Mouse (Mus musculus) left cerebral cortex, postnatal 36 days (tissue): ENCODE results near the gene Fcor. TPM values are rescaled to one million over a fixed set of nuclear protein-coding genes. Genes with fewer than 3 reads are reported as not detected.

ENCODE experiments used
- DNase-seq, 2 experiments: peaks; one replicate each; pipeline ENCODE4 v3.0.0; 2021 to 2022; ENCODE audit warnings: low spot score in 2 of 2, mixed read lengths in 1 of 2
- intact Hi-C: fragments of 180-260 bp; cut with DNase I; formaldehyde crosslinking; loops from one replicate; pipeline ENCODE4 v1.15.1; 2025
- total RNA-seq, 2 experiments: library from RNA; stranded (reverse); gene quantifications; 2 replicates each; pipeline ENCODE4 v1.2.3; 2021

The Fcor gene
- 10 to 100 TPM; 11.3 to 12.0 TPM for total RNA-seq

DNA sequence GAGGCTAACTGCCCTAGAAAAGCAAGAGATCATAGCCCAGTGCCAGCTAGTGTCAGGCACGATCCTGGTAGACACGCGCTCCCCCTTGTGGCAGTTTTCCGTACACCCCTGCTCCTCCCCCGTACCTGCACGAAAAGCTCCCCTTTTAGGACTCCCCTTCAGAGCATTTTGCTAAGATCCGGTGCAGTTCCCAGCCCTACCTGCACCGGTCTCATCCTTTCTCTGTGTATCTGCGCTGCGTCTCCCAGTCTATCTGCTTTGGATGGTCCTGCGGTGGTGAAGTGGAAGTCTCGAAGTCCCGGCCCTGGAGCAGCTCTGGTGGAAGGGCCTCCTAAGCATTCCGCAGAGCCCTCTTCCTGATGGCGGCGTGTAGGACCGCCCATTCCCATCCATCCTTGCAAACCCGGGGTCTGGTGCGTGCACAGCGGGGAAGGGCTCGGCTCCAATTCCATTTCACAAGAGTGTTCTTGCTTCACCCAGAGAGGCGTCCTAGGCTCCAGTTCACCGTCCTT is at the start of gene Fcor:
Fcor (minus strand) TSS at position 383 of the 512 bp plus-strand sequence.
- peak; percentile 86 to 87 for DNase-seq
- intact Hi-C loops: loop anchor here (5.0 kb wide), 1 partner anchor 115 kb away; no protein-coding TSS in a partner anchor

- intact Hi-C loops: no loop called here
These were observed 48.9 kb upstream of the Fcor start for GRCm38 (mm10) chr8:3721041-3721440.

GRCm38 (mm10) chr8:3720551-3720950 is 48.4 kb upstream of the Fcor start, which contains the start of gene Clec4g:
Gene Clec4g, minus strand, starts transcription at chr8:3720651.
- no peak for DNase-seq
- intact Hi-C loops: no loop called here

More at GRCm38 (mm10) chr8:3721041-3721440, 48.9 kb upstream of the Fcor start:
- no peak for DNase-seq

DNA sequence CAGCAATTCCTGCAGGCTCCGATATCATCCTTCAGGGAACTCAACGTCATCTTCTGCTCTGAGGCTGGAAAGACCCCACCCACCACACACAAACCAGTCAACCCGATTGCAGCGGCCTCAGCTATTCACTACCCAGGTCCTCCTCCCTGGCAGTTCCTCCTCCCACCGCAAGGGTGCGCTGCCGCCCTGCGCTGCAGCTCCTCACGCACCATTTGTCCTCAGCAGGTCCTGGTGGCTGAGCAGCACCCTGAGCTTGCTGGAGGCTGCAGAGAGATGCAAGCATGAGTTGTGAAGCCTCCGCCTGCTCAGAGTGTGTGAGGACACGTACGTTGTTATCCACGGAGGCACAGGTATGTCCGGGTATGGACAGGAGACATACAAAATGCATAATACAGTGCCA is 46.4 kb upstream of the Fcor start:
- DNase-seq: peak; percentile 53 to 58
- intact Hi-C loops: loop anchor here (5.0 kb wide), 1 partner anchor 239 kb away; no protein-coding TSS in a partner anchor

- intact Hi-C loops: loop anchor here (5.0 kb wide), 1 partner anchor 240 kb away; no protein-coding TSS in a partner anchor
These were observed 45.3 kb upstream of the Fcor start for GRCm38 (mm10) chr8:3717321-3717954.

DNA sequence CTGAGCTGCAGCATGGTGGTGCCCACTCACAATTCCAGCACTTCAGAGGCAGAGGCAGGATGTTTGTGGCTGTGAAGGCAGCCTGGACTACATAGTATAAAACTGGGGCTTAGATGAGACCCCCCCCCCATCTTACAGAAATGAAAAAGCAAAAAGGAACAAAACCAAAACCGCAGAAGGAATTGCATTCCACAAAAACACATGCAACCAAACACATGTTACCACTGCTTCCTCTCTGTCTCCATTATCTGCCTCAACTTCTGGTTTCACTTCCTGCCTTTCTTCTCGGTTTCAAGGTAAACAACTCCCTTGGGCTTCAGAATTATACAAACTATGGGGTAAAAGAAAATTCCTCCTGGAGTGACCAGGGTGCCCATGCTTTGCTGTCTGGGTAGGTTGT is 39.5 kb upstream of the Fcor start:
- intact Hi-C loops: no loop called here

More at GRCm38 (mm10) chr8:3717321-3717954, 45.3 kb upstream of the Fcor start:
- no peak for DNase-seq

DNA sequence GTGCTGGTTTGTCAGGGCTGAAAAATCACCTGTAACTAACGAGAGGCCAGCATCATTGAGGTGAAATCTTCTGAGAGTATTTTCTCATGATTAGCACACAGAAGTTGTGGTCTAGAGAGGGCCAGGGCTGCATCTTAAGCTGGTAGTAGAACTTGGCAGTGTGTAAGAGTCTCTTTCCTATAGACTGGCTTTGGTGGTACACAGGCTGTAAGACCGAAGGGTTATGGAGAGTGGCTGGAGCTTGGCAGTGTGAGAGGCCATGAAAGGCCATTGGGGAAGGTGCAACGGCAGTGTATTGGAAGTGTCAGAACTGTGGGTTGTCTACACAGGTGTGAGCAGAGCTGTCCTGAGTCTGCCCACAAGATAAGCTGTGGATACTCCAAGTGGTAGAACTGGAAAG is 38.1 kb upstream of the Fcor start:
- DNase-seq: no peak
- intact Hi-C loops: no loop called here

More for the DNA sequence above, 39.5 kb upstream of the Fcor start:
- no peak for DNase-seq

GRCm38 (mm10) chr8:3707611-3708010 is 35.4 kb upstream of the Fcor start:
- DNase-seq: no peak
- intact Hi-C loops: no loop called here

DNA sequence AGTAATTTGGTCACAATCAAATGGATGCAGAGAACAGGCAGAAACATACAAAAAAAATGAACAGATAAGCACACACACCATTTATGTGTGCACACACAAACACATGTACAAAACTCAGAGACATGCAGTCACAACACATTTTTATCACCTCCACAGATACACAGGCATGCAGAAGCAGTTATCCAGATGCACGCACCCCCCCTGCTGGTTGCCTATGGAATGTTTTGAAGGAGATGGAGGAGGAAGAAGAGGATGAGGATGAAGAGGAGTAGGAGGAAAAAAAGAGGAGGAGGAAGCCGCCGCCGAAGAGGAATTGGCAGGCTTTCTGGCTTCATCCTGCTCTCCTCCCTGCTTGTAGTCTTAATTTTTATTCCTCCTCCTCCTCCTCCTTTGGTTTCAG is 33.5 kb upstream of the Fcor start:
- intact Hi-C loops: no loop called here
- DNase-seq: no peak

- intact Hi-C loops: no loop called here
- no peak for DNase-seq
These were observed 29.3 kb upstream of the Fcor start for GRCm38 (mm10) chr8:3701491-3701890.

GRCm38 (mm10) chr8:3694121-3694520 is 22.0 kb upstream of the Fcor start, which contains the start of gene Fcer2a:
Gene Fcer2a, minus strand, starts transcription at chr8:3694175.
- intact Hi-C loops: no loop called here
- DNase-seq: no peak

DNA sequence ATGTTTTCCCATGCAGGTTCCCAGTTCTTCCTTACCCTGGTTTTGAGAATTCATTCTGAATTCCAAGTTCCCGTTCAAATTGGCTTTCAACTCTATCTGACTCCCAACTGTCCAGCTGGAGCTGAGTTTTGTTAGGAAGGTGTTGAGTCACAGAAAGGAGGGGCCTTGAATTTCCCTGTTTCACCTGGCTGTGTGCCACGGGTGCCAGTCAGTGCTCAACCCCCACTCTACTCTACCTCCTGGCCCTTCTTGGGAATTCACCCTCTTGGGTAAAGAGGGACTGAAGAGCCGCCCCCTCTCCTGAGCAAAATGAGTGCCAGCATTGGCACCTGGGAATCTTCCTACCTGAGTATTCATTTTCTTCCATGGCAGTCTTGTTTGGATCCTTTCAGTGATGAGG is 18.6 kb upstream of the Fcor start:
- intact Hi-C loops: no loop called here
- DNase-seq: no peak

DNA sequence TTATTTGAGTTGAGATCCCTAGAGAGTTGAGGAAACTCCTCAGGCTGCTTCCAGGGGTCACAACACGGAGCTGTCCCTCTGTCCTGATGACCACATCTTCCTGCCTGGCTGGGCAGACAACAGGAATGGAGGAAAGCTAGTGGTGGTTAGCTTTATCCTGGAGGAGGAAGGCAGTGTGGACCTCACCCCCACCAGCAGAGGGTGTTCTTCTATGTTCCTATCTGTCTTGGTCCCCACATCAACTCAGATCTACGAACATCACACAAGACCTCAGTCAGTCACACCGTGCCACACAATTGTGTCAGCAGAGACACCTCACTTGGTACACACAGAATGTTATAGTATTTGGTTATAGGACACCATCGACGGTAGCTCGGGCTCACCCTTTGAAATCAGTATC is 15.4 kb upstream of the Fcor start:
- DNase-seq: no peak
- intact Hi-C loops: no loop called here

DNA sequence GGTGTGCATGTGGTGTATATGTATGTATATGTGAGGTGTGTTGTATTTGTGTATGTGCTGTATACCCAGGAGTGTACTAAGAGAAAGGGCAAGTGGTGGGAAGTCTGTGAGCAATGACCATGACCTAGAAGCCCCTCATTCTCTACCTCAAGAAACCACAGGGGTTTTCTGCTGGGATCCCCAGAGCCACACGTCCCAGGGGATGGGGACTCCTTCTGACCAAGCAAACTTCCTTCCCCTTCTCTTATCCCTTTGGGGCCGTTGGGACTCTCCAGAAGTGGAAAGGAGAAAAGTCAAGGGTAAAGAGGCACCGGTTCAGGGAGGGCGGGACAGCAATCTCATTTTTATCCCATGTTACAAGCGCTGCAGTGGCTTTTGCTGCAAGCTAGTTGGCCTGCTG is 13.3 kb upstream of the Fcor start:
- DNase-seq: no peak
- intact Hi-C loops: no loop called here

GRCm38 (mm10) chr8:3684530-3684929 is 12.4 kb upstream of the Fcor start:
- DNase-seq: no peak
- intact Hi-C loops: no loop called here

GRCm38 (mm10) chr8:3683408-3684176 is 11.4 kb upstream of the Fcor start:
- DNase-seq: no peak
- intact Hi-C loops: no loop called here

DNA sequence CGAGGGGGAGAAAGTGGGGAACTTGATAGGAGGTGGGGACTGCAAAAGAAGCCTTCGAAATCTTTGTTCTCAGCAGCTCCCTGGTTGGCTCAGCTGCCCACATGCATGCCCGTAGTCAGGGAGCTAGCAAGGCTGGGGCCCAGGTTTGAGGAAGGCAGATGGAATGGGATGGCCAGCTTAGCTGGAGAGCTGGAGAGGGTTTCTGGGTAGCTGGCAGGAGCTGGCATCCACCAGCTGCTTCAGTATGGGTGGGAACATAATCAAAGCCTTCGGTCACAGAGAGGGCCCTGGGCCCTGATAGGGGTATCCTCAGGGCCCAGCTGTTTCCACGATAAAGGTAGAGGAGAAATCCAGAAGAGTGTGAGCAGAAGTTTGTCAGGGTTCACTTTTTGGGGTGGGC is 10.3 kb upstream of the Fcor start:
- no peak for DNase-seq
- intact Hi-C loops: no loop called here

DNA sequence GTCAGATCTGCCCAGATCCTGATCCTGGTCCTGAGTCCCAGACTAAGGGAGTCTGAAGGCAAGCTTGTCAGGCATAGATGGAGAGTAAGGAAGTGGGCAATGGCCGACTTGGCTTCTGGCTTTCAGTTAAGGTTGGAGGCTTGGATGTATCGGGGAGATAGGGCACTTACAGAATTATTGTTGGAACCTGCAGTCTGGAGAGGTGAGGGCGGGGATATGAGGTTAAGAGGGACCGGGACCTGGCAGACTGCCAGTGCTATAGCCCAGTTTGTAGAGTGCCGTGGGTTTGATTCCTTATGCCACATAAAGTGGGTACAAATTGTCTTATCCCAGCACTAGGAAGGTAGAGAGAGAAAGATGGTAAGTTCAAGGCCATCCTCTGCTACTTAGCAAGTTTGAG is 7.5 kb upstream of the Fcor start:
- no peak for DNase-seq
- intact Hi-C loops: no loop called here

GRCm38 (mm10) chr8:3679236-3679635 is 7.1 kb upstream of the Fcor start:
- DNase-seq: no peak
- intact Hi-C loops: no loop called here

DNA sequence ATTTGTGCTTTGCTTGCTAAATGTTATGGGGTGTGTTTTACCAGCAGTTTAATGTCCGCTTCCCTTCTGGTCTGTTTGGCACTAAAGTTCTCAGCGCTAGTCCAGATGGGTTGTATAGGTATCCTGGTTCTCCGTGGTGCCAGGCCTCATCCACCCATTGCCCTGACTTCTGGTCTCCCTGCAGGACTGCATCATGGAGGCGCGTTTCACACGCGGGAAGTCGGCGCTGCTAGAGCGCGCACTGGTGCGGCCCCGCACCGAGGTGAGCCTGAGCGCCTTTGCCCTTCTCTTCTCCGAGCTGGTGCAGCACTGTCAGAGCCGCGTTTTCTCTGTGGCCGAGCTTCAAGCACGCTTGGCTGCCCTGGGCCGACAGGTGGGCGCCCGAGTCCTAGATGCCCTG is 6.7 kb upstream of the Fcor start:
- intact Hi-C loops: no loop called here

More for the DNA sequence above, 6.7 kb upstream of the Fcor start:
- no peak for DNase-seq
